Mouse (Mus musculus): Measurements from ENCODE around the gene Ms4a15.

- peak; percentile 60; the same call in 1 of the 2 replicates for TF ChIP-seq POLR2A (IDR thresholded peaks at IDR 0.05; ENCODE audit: borderline replicate concordance, control insufficient read depth, low read depth, low read length)
- TF ChIP-seq CTCF (IDR thresholded peaks at IDR 0.05; ENCODE audit: control insufficient read depth, insufficient read depth, low read length): no peak
Measured at GRCm38 (mm10) chr19:10949112-10949511, 43.9 kb downstream of the Ms4a15 start, which contains the start of gene Ccdc86.

Data from bone marrow, adult 2 months (tissue).